In genomic region chr1:36920726-36921125, GRCm38 (mm10) we compare ENCODE assay signal across 8 mouse cellular contexts. TPM values are rescaled to one million over a fixed set of nuclear protein-coding genes. Genes with fewer than 3 reads are reported as not detected.
DNase-seq lines count a peak whose midpoint lies in the region; ATAC-seq and TF ChIP-seq lines count a peak whose summit lies in the region.

No protein-coding gene starts in this region.

- H3K36me3 ChIP-seq in lung, postnatal 0 days (ENCODE audit: insufficient read depth, low read length): no peaks in the 10 kb centered on the region
- H3K36me3 ChIP-seq in liver, postnatal 0 days (replicated peaks; ENCODE audit: insufficient read depth, low read length): no peaks in the 10 kb centered on the region

- ATAC-seq in lung, postnatal 0 days: peak; percentile 9
- no peak for ATAC-seq in liver, postnatal 0 days
- no peak; the same call in 1 of the 2 replicates for ATAC-seq in erythroid progenitor cell, adult 5-6 weeks (replicated peaks; ENCODE audit: low FRiP score, poor library complexity, severe bottlenecking)

- 0 out of 2 replicates have a peak overlapping the region, but pooled peaks have one; percentile 3 for H3K4me2 ChIP-seq in lung, postnatal 0 days (replicated peaks; ENCODE audit: low read depth, low read length)
- H3K4me2 ChIP-seq in liver, postnatal 0 days (ENCODE audit: low read depth, low read length): peak overlapping the region; percentile 47

- TF ChIP-seq EP300 in lung, postnatal 0 days (IDR thresholded peaks at IDR 0.05): no peak
- no peak for TF ChIP-seq EP300 in liver, postnatal 0 days (IDR thresholded peaks at IDR 0.05; ENCODE audit: low read depth)

- H3K4me3 ChIP-seq in lung, postnatal 0 days (ENCODE audit: low read depth, low read length): no peak overlapping the region
- H3K4me3 ChIP-seq in gastrocnemius, adult 2 months: no peak overlapping the region; the same call in 1 of the 2 replicates
- H3K4me3 ChIP-seq in liver, postnatal 0 days (ENCODE audit: low read depth, low read length): no peak overlapping the region; the same call in 1 of the 2 replicates
- H3K4me3 ChIP-seq in lung, adult 2 months (replicated peaks; ENCODE audit: extremely low read depth, low read depth, low read length): no peak overlapping the region

- no peak for DNase-seq in lung, postnatal 0 days (ENCODE audit: low spot score)
- DNase-seq in lung, postnatal 36 days: no peak
- peak; percentile 61 for DNase-seq in gastrocnemius, adult 2 months
- DNase-seq in heart, postnatal 4 days: peak; percentile 49
- no peak for DNase-seq in liver, postnatal 0 days
- no peak for DNase-seq in left cerebral cortex, postnatal 10 days (ENCODE audit: extremely low spot score in 1 of 2, low spot score in 2 of 2)
- no peak for DNase-seq in lung, adult 2 months

- no peak for TF ChIP-seq POLR2A in lung, adult 2 months (IDR thresholded peaks at IDR 0.05; ENCODE audit: borderline replicate concordance, extremely low read depth, low read depth, low read length)

- H3K27ac ChIP-seq in lung, postnatal 0 days (ENCODE audit: low read length): no peak overlapping the region
- H3K27ac ChIP-seq in gastrocnemius, adult 2 months: peak overlapping the region; percentile 72
- peak overlapping the region; percentile 98 for H3K27ac ChIP-seq in liver, postnatal 0 days (ENCODE audit: low read depth)

- H3K9ac ChIP-seq in lung, postnatal 0 days (replicated peaks; ENCODE audit: low read depth): no peak overlapping the region
- H3K9ac ChIP-seq in liver, postnatal 0 days (replicated peaks): peak overlapping the region; percentile 52; the same call in 1 of the 2 replicates

- no peak for TF ChIP-seq CTCF in lung, postnatal 0 days (IDR thresholded peaks at IDR 0.05)
- TF ChIP-seq CTCF in gastrocnemius, adult 2 months (IDR thresholded peaks at IDR 0.05): no peak
- no peak for TF ChIP-seq CTCF in liver, postnatal 0 days (IDR thresholded peaks at IDR 0.05; ENCODE audit: low read depth)
- no peak for TF ChIP-seq CTCF in lung, adult 2 months (IDR thresholded peaks at IDR 0.05; ENCODE audit: insufficient read depth, low read length)

- WGBS in lung, postnatal 0 days: 32% methylated on average over 4 of the region's 4 CpGs
- 39% methylated on average over 4 of the region's 4 CpGs for WGBS in liver, postnatal 0 days (ENCODE audit: insufficient replicate concordance)
- WGBS in lung, adult 2 months: 29% methylated on average over 4 of the region's 4 CpGs

- no peaks in the 10 kb centered on the region for H3K27me3 ChIP-seq in lung, postnatal 0 days (replicated peaks; ENCODE audit: insufficient read depth, low read length)
- no peaks in the 10 kb centered on the region for H3K27me3 ChIP-seq in liver, postnatal 0 days (ENCODE audit: insufficient read depth, low read length)

- no peaks in the 10 kb centered on the region for H3K9me3 ChIP-seq in lung, postnatal 0 days (ENCODE audit: low read length)
- no peaks in the 10 kb centered on the region for H3K9me3 ChIP-seq in liver, postnatal 0 days (ENCODE audit: low read length)

- intact Hi-C loops in gastrocnemius, adult 2 months (cut with DNase I): loop anchor here (2.0 to 5.0 kb wide), 3 partner anchors 16 to 73 kb away; no protein-coding TSS in a partner anchor
- intact Hi-C loops in left cerebral cortex, postnatal 10 days (cut with DNase I): no loop called here

- peaks cover 28% of the 10 kb centered on the region; the same call in 1 of the 2 replicates for H3K4me1 ChIP-seq in lung, postnatal 0 days (ENCODE audit: insufficient read depth, low read depth, low read length)
- peaks cover 93% of the 10 kb centered on the region for H3K4me1 ChIP-seq in liver, postnatal 0 days (ENCODE audit: insufficient read depth)
- peaks cover 25% of the 10 kb centered on the region for H3K4me1 ChIP-seq in lung, adult 2 months (ENCODE audit: control insufficient read depth, insufficient read depth, low read length)

RNA-seq across cellular contexts. Expression of gene Tmem131, which starts 22.7 kb away (rescaled TPM):
- 5.9 and 6.0 TPM in 2 replicates for polyA plus RNA-seq in lung, postnatal 0 days (2015; fragmentation: Nextera tagmentation; extraction: Ambion mirVana)
- 10 to 100 TPM; 24.1 to 37.5 TPM for total RNA-seq in gastrocnemius, adult 2 months (2021)
- total RNA-seq in heart, postnatal 4 days (2021): 10 to 100 TPM; 37.3 to 40.6 TPM
- polyA plus RNA-seq in liver, postnatal 0 days (2015; fragmentation: Nextera tagmentation; extraction: Ambion mirVana): 4.8 and 6.1 TPM in 2 replicates
- 10 to 100 TPM; 61.2 to 63.6 TPM for total RNA-seq in left cerebral cortex, postnatal 10 days (2021)
- total RNA-seq in erythroid progenitor cell, adult 5-6 weeks (2015; ENCODE audit: low replicate concordance): 128 and 139 TPM in 2 replicates
- 80.9 and 83.9 TPM in 2 replicates for total RNA-seq in erythroid progenitor cell, adult 5-6 weeks (2017; ENCODE audit: low replicate concordance)
- polyA plus RNA-seq in lung, adult 2 months (2012; rRNA removed): 18.0 and 20.5 TPM in 2 replicates

Comparison
In these comparisons a context has a peak if more than half of its experiments do, and no peak if none do; other contexts are left out.
1. DNase-seq: peak in gastrocnemius, adult 2 months (single experiment) and heart, postnatal 4 days (single experiment); none in lung, postnatal 0 days (single experiment), lung, postnatal 36 days (single experiment), liver, postnatal 0 days (single experiment), left cerebral cortex, postnatal 10 days (0 of 2) and lung, adult 2 months (single experiment).